Mouse (Mus musculus) intestine, postnatal 0 days (tissue): ENCODE results near the gene Dock9. TPM values are rescaled to one million over a fixed set of nuclear protein-coding genes. Genes with fewer than 3 reads are reported as not detected.

Source experiments
- ATAC-seq: fragments of 200-750 bp; cut with Nextera tagmentation; 2 replicates; pipeline ENCODE4 v1.8.0; 2017; ENCODE audit warnings: mild to moderate bottlenecking, moderate TSS enrichment, moderate library complexity
- H3K27ac ChIP-seq: fragments of 300-500 bp; sonication (generic); 2 replicates; pipeline ENCODE4 v1.5.1; 2014; ENCODE audit warnings: mild to moderate bottlenecking, low read depth, low read length, moderate library complexity
- H3K27me3 ChIP-seq: fragments of 300-500 bp; sonication (generic); replicated peaks from 2 replicates; pipeline ENCODE4 v1.6.1; 2014; ENCODE audit warnings: low read length, mixed read lengths; ENCODE audit not compliant: control insufficient read depth, insufficient read depth
- H3K36me3 ChIP-seq: fragments of 300-500 bp; sonication (generic); 2 replicates; pipeline ENCODE4 v1.6.1; 2014; ENCODE audit warnings: mild to moderate bottlenecking, moderate library complexity; ENCODE audit not compliant: control insufficient read depth, insufficient read depth
- H3K4me1 ChIP-seq: fragments of 300-500 bp; sonication (generic); replicated peaks from 2 replicates; pipeline ENCODE4 v1.6.1; 2014; ENCODE audit warnings: antibody characterized with exemption, low read length, mixed read lengths; ENCODE audit not compliant: control insufficient read depth, insufficient read depth
- H3K4me2 ChIP-seq: fragments of 300-500 bp; sonication (generic); replicated peaks from 2 replicates; pipeline ENCODE4 v1.6.1; 2014; ENCODE audit warnings: low read depth, mild to moderate bottlenecking, moderate library complexity
- H3K4me3 ChIP-seq: fragments of 300-500 bp; sonication (generic); 2 replicates; pipeline ENCODE4 v1.5.1; 2014; ENCODE audit warnings: low read depth, low read length
- H3K9ac ChIP-seq: fragments of 300-500 bp; sonication (generic); 2 replicates; pipeline ENCODE4 v1.6.1; 2014; ENCODE audit warnings: mild to moderate bottlenecking, low read depth, low read length
- H3K9me3 ChIP-seq: fragments of 300-500 bp; sonication (generic); 2 replicates; pipeline ENCODE4 v1.6.1; 2016; ENCODE audit warnings: mixed run types; ENCODE audit not compliant: control insufficient read depth
- CTCF ChIP-seq: sonication (generic); IDR thresholded peaks from 2 replicates; pipeline ENCODE4 v1.5.1; 2016; ENCODE audit warnings: low read depth, mild to moderate bottlenecking, control low read depth, antibody characterized with exemption, moderate library complexity
- WGBS: fragments of 180-500 bp; shearing (Covaris S2); extraction: QIAGEN DNeasy Blood & Tissue Kit; methylation state at CpG from one replicate; pipeline ENCODE4 v1.1.7; 2014; 5-methylcytosine and 5-hydroxymethylcytosine counted together
- polyA plus RNA-seq: library from polyadenylated mRNA; unstranded; fragments of >200 nt; fragmentation: Nextera tagmentation; extraction: Ambion mirVana; gene quantifications from 2 replicates; pipeline ENCODE4 v1.2.1, GENCODE M21; 2015

Gene Dock9
- polyA plus RNA-seq, 1 experiment from 2014 or later, result 6.2 TPM

- Histone ChIP-seq H3K4me3 (no peak overlapping the region), H3K9ac (no peak overlapping the region), H3K27me3 (no peaks in the 10 kb centered on the region), H3K4me2 (no peak overlapping the region), H3K36me3 (no peaks in the 10 kb centered on the region), H3K9me3 (no peaks in the 10 kb centered on the region), H3K27ac (no peak overlapping the region), H3K4me1 (no peaks in the 10 kb centered on the region)
- TF ChIP-seq CTCF, result no peak
- 56% methylated on average over 4 of the region's 4 CpGs for WGBS
- no peak for ATAC-seq
These were observed 95.1 kb downstream of the Dock9 start for GRCm38 (mm10) chr14:121702534-121702933.

GRCm38 (mm10) chr14:121700013-121700412, 97.6 kb downstream of the Dock9 start:
- no peaks in the 10 kb centered on the region; the same call in 1 of the 2 replicates for H3K4me1 ChIP-seq
- no peak overlapping the region for H3K4me3 ChIP-seq
- H3K36me3 ChIP-seq, result no peaks in the 10 kb centered on the region
- H3K27ac ChIP-seq, result no peak overlapping the region
- H3K9ac ChIP-seq, result no peak overlapping the region
- H3K27me3 ChIP-seq, result no peaks in the 10 kb centered on the region
- no peaks in the 10 kb centered on the region for H3K9me3 ChIP-seq
- H3K4me2 ChIP-seq, result no peak overlapping the region
- no peak for ATAC-seq
- TF ChIP-seq CTCF, result no peak
- WGBS, result 39% methylated on average over 1 of the region's 1 CpGs

GRCm38 (mm10) chr14:121698620-121698950, 99.1 kb downstream of the Dock9 start:
- 40% methylated on average over 7 of the region's 7 CpGs for WGBS
- Histone ChIP-seq H3K27ac (0 out of 2 replicates have a peak overlapping the region, but pooled peaks have one; percentile 0), H3K4me1 (no peaks in the 10 kb centered on the region; the same call in 1 of the 2 replicates)

GRCm38 (mm10) chr14:121697709-121698619, 99.7 kb downstream of the Dock9 start:
- 12% methylated on average over 23 of the region's 23 CpGs for WGBS
- peak; percentile 22; the same call in 1 of the 2 replicates for TF ChIP-seq CTCF
- H3K4me1 ChIP-seq, result no peaks in the 10 kb centered on the region; the same call in 1 of the 2 replicates
- peak overlapping the region; percentile 60 for H3K4me2 ChIP-seq
- no peaks in the 10 kb centered on the region for H3K9me3 ChIP-seq
- 0 out of 2 replicates have a peak overlapping the region, but pooled peaks have one; percentile 0 for H3K27ac ChIP-seq
- peak overlapping the region; percentile 34 for H3K4me3 ChIP-seq
- peak overlapping the region; percentile 38; the same call in 1 of the 2 replicates for H3K9ac ChIP-seq
- ATAC-seq, result no peak; the same call in 1 of the 2 replicates
- no peaks in the 10 kb centered on the region for H3K27me3 ChIP-seq
- no peaks in the 10 kb centered on the region for H3K36me3 ChIP-seq

More at GRCm38 (mm10) chr14:121698620-121698950, 99.1 kb downstream of the Dock9 start:
- peak overlapping the region; percentile 34 for H3K4me3 ChIP-seq
- no peak for ATAC-seq
- no peak for TF ChIP-seq CTCF
- H3K9ac ChIP-seq, result no peak overlapping the region
- no peaks in the 10 kb centered on the region for H3K9me3 ChIP-seq
- H3K27me3 ChIP-seq, result no peaks in the 10 kb centered on the region
- H3K36me3 ChIP-seq, result no peaks in the 10 kb centered on the region
- H3K4me2 ChIP-seq, result peak overlapping the region; percentile 60

GRCm38 (mm10) chr14:121697143-121697680, 100.4 kb downstream of the Dock9 start:
- WGBS, result 13% methylated on average over 9 of the region's 9 CpGs
- TF ChIP-seq CTCF, result no peak
- Histone ChIP-seq H3K4me2 (peak overlapping the region; percentile 60), H3K4me1 (no peaks in the 10 kb centered on the region; the same call in 1 of the 2 replicates), H3K36me3 (no peaks in the 10 kb centered on the region; the same call in 1 of the 2 replicates), H3K27me3 (no peaks in the 10 kb centered on the region), H3K4me3 (peak overlapping the region; percentile 34), H3K9ac (no peak overlapping the region), H3K9me3 (no peaks in the 10 kb centered on the region), H3K27ac (no peak overlapping the region)
- ATAC-seq, result peak; percentile 49; the same call in 1 of the 2 replicates

GRCm38 (mm10) chr14:121696429-121697118, 101.1 kb downstream of the Dock9 start:
- Histone ChIP-seq H3K27me3 (no peaks in the 10 kb centered on the region), H3K4me3 (peak overlapping the region; percentile 34), H3K27ac (no peak overlapping the region), H3K9ac (no peak overlapping the region), H3K9me3 (no peaks in the 10 kb centered on the region), H3K36me3 (no peaks in the 10 kb centered on the region; the same call in 1 of the 2 replicates), H3K4me2 (peak overlapping the region; percentile 60), H3K4me1 (no peaks in the 10 kb centered on the region; the same call in 1 of the 2 replicates)
- no peak for TF ChIP-seq CTCF
- WGBS, result 33% methylated on average over 8 of the region's 8 CpGs
- ATAC-seq, result no peak
